Mouse (Mus musculus) midbrain, embryonic 16.5 days (tissue): ENCODE measurements around the gene Tfcp2. TPM values are rescaled to one million over a fixed set of nuclear protein-coding genes. Genes with fewer than 3 reads are reported as not detected.

Experiments used
- ATAC-seq: fragments of 200-750 bp; cut with Nextera tagmentation; 2 replicates; pipeline ENCODE4 v1.8.0; 2017; ENCODE audit warnings: moderate TSS enrichment
- H3K27ac ChIP-seq: fragments of 300-500 bp; sonication (generic); 2 replicates; pipeline ENCODE4 v1.5.1; 2014; ENCODE audit warnings: mild to moderate bottlenecking, low read length, mixed read lengths
- H3K27me3 ChIP-seq: fragments of 300-500 bp; sonication (generic); 2 replicates; pipeline ENCODE4 v1.6.1; 2014; ENCODE audit warnings: low read depth, low read length, mixed read lengths; ENCODE audit not compliant: control insufficient read depth, insufficient read depth
- H3K36me3 ChIP-seq: fragments of 300-500 bp; sonication (generic); 2 replicates; pipeline ENCODE4 v1.6.1; 2014; ENCODE audit warnings: mild to moderate bottlenecking, low read length, moderate library complexity, mixed read lengths; ENCODE audit not compliant: control insufficient read depth, insufficient read depth
- H3K4me1 ChIP-seq: fragments of 300-500 bp; sonication (generic); 2 replicates; pipeline ENCODE4 v1.6.1; 2014; ENCODE audit warnings: mild to moderate bottlenecking, low read length, mixed read lengths; ENCODE audit not compliant: control insufficient read depth, insufficient read depth
- H3K4me2 ChIP-seq: fragments of 300-500 bp; sonication (generic); 2 replicates; pipeline ENCODE4 v1.6.1; 2014; ENCODE audit warnings: mild to moderate bottlenecking, low read length, mixed read lengths
- H3K4me3 ChIP-seq: fragments of 300-500 bp; sonication (generic); 2 replicates; pipeline ENCODE4 v1.5.1; 2014; ENCODE audit warnings: low read depth, mild to moderate bottlenecking, low read length, moderate library complexity, mixed read lengths
- H3K9ac ChIP-seq: fragments of 300-500 bp; sonication (generic); 2 replicates; pipeline ENCODE4 v1.6.1; 2014; ENCODE audit warnings: low read depth, low read length, mixed read lengths
- H3K9me3 ChIP-seq: fragments of 300-500 bp; sonication (generic); replicated peaks from 2 replicates; pipeline ENCODE4 v1.6.1; 2014; ENCODE audit warnings: mild to moderate bottlenecking, low read length, mixed read lengths; ENCODE audit not compliant: control insufficient read depth, poor library complexity, severe bottlenecking
- WGBS: fragments of 180-500 bp; shearing (Covaris S2); extraction: QIAGEN DNeasy Blood & Tissue Kit; methylation state at CpG from one replicate; pipeline ENCODE4 v1.1.7; 2014; 5-methylcytosine and 5-hydroxymethylcytosine counted together
- polyA plus RNA-seq: library from polyadenylated mRNA; unstranded; fragments of >200 nt; fragmentation: Nextera tagmentation; extraction: Ambion mirVana; gene quantifications from 2 replicates; pipeline ENCODE4 v1.2.1, GENCODE M21; 2015

Tfcp2 gene
- polyA plus RNA-seq, 1 experiment from 2014 or later, result 38.6 TPM

DNA sequence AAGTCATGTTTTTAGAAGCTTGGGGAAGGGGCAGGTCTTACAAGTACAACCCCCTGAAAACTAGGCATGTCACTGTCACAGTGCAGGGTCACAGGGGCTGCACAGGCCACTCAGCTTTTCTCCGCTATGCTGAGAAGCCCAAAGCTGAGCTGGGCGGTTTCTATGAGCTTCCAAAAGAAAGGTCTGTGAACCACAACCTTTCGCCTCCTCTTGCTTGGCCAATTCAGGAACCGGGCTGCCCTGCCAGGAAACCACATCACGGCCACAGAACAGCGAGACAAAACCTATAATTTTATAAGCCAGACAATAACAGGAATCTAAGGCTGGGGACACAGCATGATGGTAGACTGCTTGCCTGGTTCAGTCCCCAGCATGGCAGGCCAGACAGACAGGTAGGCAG lies 36.5 kb upstream of the Tfcp2 start:
- no peak overlapping the region for H3K4me3 ChIP-seq
- H3K36me3 ChIP-seq, result peaks cover 39% of the 10 kb centered on the region
- WGBS, result 84% methylated on average over 6 of the region's 6 CpGs
- no peak for ATAC-seq
- no peak overlapping the region for H3K27ac ChIP-seq
- no peaks in the 10 kb centered on the region for H3K27me3 ChIP-seq
- no peaks in the 10 kb centered on the region for H3K4me1 ChIP-seq
- H3K9me3 ChIP-seq, result no peaks in the 10 kb centered on the region
- H3K9ac ChIP-seq, result no peak overlapping the region
- H3K4me2 ChIP-seq, result no peak overlapping the region

DNA sequence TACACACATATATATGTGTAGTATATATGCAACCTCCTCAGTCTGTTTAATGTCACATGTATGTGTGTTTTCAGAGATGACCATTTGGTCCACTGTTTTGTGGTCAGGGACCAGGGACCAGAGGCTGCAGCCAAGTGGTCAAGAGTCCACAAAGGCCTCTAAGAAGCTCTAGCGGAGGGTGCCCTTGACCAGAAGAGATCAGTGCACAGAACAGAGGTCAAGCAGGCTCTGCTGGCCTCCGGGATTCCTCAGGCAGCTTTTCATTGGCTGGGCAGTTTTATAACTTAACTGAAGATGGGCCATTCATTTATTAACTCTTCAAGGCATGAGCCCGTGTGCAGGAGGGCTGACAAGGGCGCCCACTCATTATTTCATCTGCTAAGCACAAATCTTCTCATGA lies 35.4 kb upstream of the Tfcp2 start:
- 75% methylated on average over 4 of the region's 4 CpGs for WGBS
- no peak overlapping the region for H3K9ac ChIP-seq
- no peak overlapping the region for H3K27ac ChIP-seq
- H3K36me3 ChIP-seq, result peaks cover 43% of the 10 kb centered on the region
- H3K4me2 ChIP-seq, result no peak overlapping the region
- H3K4me3 ChIP-seq, result no peak overlapping the region
- no peaks in the 10 kb centered on the region for H3K9me3 ChIP-seq
- no peaks in the 10 kb centered on the region for H3K27me3 ChIP-seq
- no peaks in the 10 kb centered on the region for H3K4me1 ChIP-seq
- ATAC-seq, result no peak

DNA sequence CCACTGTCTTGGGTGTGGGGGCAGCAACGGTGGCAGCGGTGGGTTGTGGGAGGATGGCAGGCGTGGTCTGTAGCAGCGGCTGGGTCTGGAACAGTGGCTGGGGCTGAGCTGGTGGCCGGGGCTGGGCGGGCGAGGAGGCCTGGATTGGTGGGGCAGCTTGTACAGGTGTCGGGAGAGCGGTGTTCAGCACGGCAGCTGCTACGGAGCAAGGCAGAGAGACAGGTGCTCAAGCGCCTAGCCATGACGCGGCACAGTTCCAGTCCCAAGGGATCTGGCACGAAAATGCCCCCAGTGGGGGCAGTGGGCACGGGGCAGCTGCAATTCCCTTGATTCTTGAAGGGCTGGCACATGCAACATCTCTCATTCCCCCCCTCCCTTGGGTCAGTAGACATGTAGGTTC lies 34.1 kb upstream of the Tfcp2 start:
- no peak for ATAC-seq
- Histone ChIP-seq H3K4me1 (no peaks in the 10 kb centered on the region), H3K36me3 (peaks cover 40% of the 10 kb centered on the region), H3K27me3 (no peaks in the 10 kb centered on the region), H3K9ac (no peak overlapping the region), H3K4me3 (no peak overlapping the region), H3K4me2 (no peak overlapping the region), H3K27ac (no peak overlapping the region), H3K9me3 (no peaks in the 10 kb centered on the region)
- WGBS, result 94% methylated on average over 16 of the region's 16 CpGs

DNA sequence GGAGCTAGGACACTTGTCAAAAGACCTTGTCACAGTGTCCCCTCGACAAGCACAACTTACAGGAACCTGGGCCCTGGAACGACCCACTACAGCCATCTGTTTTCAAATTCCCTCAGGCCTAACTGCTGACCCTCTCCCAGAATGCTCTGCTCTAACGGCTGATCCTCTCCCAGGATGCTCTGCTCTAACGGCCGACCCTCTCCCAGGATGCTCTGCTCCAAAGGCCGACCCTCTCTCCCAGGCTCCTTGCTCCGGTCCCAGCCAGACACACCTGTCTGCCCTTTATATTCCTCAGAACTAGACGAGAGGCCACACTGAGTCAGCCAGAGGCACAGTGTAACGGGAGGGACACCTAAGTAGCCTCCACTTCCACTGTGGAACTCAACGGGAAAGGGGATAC lies 28.3 kb upstream of the Tfcp2 start:
- no peaks in the 10 kb centered on the region for H3K27me3 ChIP-seq
- 92% methylated on average over 10 of the region's 10 CpGs for WGBS
- H3K4me1 ChIP-seq, result no peaks in the 10 kb centered on the region
- H3K36me3 ChIP-seq, result peaks cover 33% of the 10 kb centered on the region
- no peak for ATAC-seq
- no peak overlapping the region for H3K4me2 ChIP-seq
- H3K9me3 ChIP-seq, result no peaks in the 10 kb centered on the region
- H3K4me3 ChIP-seq, result no peak overlapping the region
- no peak overlapping the region for H3K27ac ChIP-seq
- no peak overlapping the region for H3K9ac ChIP-seq

DNA sequence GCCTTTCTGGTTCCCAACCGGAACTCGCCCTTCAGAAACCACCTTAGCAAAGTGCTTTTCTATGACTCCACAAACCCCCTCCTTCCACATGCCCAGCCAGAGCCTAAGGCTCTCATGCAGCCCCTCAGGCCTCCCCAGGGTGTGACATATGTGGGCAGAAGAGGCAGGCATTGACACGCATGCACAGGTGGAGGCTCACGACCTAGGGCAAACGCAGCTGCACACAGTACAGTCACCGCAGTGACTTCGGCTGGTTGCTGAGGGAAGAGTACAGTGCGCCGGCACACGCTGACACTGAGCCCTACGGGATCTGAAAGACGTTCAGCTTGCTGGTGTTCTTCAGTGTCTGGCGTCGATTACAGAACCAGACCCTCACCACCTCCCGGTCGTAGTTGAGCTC lies 26.2 kb upstream of the Tfcp2 start:
- Histone ChIP-seq H3K4me2 (no peak overlapping the region), H3K36me3 (peaks cover 22% of the 10 kb centered on the region), H3K4me3 (no peak overlapping the region), H3K9me3 (no peaks in the 10 kb centered on the region), H3K27ac (no peak overlapping the region), H3K9ac (no peak overlapping the region), H3K4me1 (peaks cover 6% of the 10 kb centered on the region; the same call in 1 of the 2 replicates), H3K27me3 (no peaks in the 10 kb centered on the region)
- 93% methylated on average over 16 of the region's 16 CpGs for WGBS
- ATAC-seq, result no peak

DNA sequence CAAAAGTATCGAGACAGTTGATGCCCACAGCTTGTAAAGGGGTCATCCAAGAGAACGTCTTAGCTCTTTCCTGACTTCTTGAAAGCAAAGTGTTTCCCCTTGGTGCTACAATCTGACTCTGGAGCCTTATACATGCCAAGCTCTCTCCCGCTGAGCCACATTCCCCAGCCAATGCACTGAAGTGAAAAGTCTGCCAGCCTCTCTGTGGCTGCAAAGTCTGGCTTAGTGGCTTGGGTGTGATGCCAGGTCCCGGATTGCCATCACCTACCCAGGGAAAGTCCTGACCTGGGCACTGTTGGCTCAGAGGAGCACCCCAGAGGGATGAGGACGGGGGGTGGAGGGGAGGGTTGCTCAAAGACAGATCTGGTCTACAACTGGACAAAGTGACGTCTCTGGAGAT lies 25.0 kb upstream of the Tfcp2 start:
- no peaks in the 10 kb centered on the region for H3K27me3 ChIP-seq
- H3K4me1 ChIP-seq, result peaks cover 6% of the 10 kb centered on the region; the same call in 1 of the 2 replicates
- no peaks in the 10 kb centered on the region for H3K9me3 ChIP-seq
- WGBS, result 90% methylated on average over 6 of the region's 6 CpGs
- no peak overlapping the region for H3K27ac ChIP-seq
- no peak overlapping the region for H3K4me2 ChIP-seq
- no peak overlapping the region for H3K4me3 ChIP-seq
- ATAC-seq, result no peak
- peaks cover 22% of the 10 kb centered on the region for H3K36me3 ChIP-seq
- no peak overlapping the region for H3K9ac ChIP-seq

DNA sequence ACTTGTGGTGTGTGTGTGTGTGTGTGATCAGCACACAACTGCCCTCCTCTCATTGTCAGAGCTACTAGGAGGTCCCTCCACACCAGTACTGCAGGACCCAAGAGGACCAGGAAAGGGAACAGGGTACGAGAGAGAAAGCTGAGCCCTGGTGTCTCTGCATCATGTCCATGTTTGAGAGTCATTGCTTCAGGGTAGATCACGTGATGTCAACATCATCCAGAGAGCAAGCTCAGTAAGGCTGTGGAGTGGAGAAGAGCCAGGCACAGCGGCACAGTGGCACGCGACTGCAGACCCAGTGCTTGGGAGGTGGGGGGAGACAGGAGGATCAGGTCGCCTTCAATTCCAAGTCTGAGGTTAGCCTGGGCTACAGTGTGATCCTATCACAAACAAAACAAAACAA lies 24.6 kb upstream of the Tfcp2 start:
- Histone ChIP-seq H3K9ac (no peak overlapping the region), H3K4me1 (peaks cover 6% of the 10 kb centered on the region; the same call in 1 of the 2 replicates), H3K4me2 (no peak overlapping the region), H3K27me3 (no peaks in the 10 kb centered on the region), H3K36me3 (peaks cover 22% of the 10 kb centered on the region), H3K27ac (no peak overlapping the region), H3K9me3 (no peaks in the 10 kb centered on the region), H3K4me3 (no peak overlapping the region)
- WGBS, result 86% methylated on average over 6 of the region's 6 CpGs
- ATAC-seq, result no peak

DNA sequence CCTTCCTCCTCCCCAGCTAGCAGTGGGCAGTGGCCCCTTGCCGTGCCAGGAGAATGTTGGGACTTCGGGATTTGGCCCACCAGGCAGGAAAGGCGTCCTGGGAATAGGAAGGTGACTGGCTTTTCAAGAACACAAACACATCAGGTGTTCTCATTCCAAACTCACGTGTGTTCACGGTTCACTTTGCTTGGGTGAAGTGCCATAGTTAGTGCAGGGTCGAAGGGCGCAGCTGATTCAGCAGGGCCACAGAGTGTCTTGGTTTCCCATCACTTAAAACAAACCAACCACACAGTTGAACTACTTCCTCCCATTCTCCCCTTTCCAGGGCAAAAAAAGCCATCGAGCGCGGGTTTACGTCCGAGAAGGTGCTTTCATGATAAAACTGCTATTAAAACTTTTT lies 23.6 kb upstream of the Tfcp2 start:
- H3K9me3 ChIP-seq, result no peaks in the 10 kb centered on the region

DNA sequence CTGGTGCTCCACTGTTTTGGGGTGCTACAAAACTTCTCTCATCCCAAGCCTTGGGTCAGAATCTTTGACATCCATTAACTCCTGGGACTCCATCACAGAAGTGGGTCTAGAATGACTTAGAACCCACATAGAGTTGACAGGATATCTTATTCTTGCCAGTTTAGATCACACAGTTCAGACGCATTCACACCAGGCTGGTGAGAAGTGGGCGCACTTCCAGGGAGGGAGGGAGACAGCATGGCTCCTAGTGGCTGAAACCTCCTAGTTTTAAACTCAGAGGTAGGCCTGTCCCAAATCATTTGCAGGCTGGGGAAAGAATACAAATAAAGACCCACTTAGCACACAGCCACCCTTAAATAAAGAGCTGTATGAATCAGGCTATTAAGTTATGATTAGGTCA lies 22.6 kb upstream of the Tfcp2 start:
- Histone ChIP-seq H3K4me2 (no peak overlapping the region), H3K9me3 (no peaks in the 10 kb centered on the region), H3K27ac (no peak overlapping the region), H3K4me3 (no peak overlapping the region), H3K9ac (no peak overlapping the region), H3K36me3 (peaks cover 12% of the 10 kb centered on the region), H3K27me3 (no peaks in the 10 kb centered on the region), H3K4me1 (peaks cover 6% of the 10 kb centered on the region; the same call in 1 of the 2 replicates)
- ATAC-seq, result no peak
- 80% methylated on average over 2 of the region's 2 CpGs for WGBS

More for the DNA sequence above, 23.6 kb upstream of the Tfcp2 start:
- Histone ChIP-seq H3K27ac (no peak overlapping the region), H3K27me3 (no peaks in the 10 kb centered on the region), H3K4me3 (no peak overlapping the region), H3K36me3 (peaks cover 19% of the 10 kb centered on the region), H3K4me1 (peaks cover 6% of the 10 kb centered on the region; the same call in 1 of the 2 replicates), H3K4me2 (no peak overlapping the region), H3K9ac (no peak overlapping the region)
- no peak for ATAC-seq
- 86% methylated on average over 12 of the region's 12 CpGs for WGBS
